Mouse (Mus musculus) midbrain, embryonic 15.5 days (tissue): ENCODE results near the gene Cd28. TPM values are rescaled to one million over a fixed set of nuclear protein-coding genes. Genes with fewer than 3 reads are reported as not detected.

Experiments
- ATAC-seq: fragments of 200-750 bp; cut with Nextera tagmentation; replicated peaks from 2 replicates; pipeline ENCODE4 v1.8.0; 2017; ENCODE audit warnings: moderate TSS enrichment
- H3K27ac ChIP-seq: fragments of 300-500 bp; sonication (generic); 2 replicates; pipeline ENCODE4 v1.5.1; 2015; ENCODE audit warnings: mild to moderate bottlenecking, inconsistent platforms
- H3K27me3 ChIP-seq: fragments of 300-500 bp; sonication (generic); replicated peaks from 2 replicates; pipeline ENCODE4 v1.6.1; 2015; ENCODE audit warnings: inconsistent platforms
- H3K36me3 ChIP-seq: fragments of 300-500 bp; sonication (generic); replicated peaks from 2 replicates; pipeline ENCODE4 v1.6.1; 2015; ENCODE audit warnings: inconsistent platforms
- H3K4me1 ChIP-seq: fragments of 300-500 bp; sonication (generic); 2 replicates; pipeline ENCODE4 v1.6.1; 2015; ENCODE audit warnings: inconsistent platforms
- H3K4me2 ChIP-seq: fragments of 300-500 bp; sonication (generic); 2 replicates; pipeline ENCODE4 v1.6.1; 2015; ENCODE audit warnings: inconsistent platforms, mild to moderate bottlenecking, moderate library complexity
- H3K4me3 ChIP-seq: fragments of 300-500 bp; sonication (generic); 2 replicates; pipeline ENCODE4 v1.5.1; 2015; ENCODE audit warnings: mild to moderate bottlenecking, inconsistent platforms
- H3K9ac ChIP-seq: fragments of 300-500 bp; sonication (generic); 2 replicates; pipeline ENCODE4 v1.6.1; 2015; ENCODE audit warnings: mild to moderate bottlenecking, inconsistent platforms
- H3K9me3 ChIP-seq: fragments of 300-500 bp; sonication (generic); 2 replicates; pipeline ENCODE4 v1.6.1; 2016; ENCODE audit warnings: inconsistent platforms
- WGBS: fragments of 180-500 bp; shearing (Covaris S2); methylation state at CpG from one replicate; pipeline ENCODE4 v1.1.7; 2015; ENCODE audit warnings: mixed read lengths; 5-methylcytosine and 5-hydroxymethylcytosine counted together
- polyA plus RNA-seq: library from polyadenylated mRNA; unstranded; fragments of >200 nt; fragmentation: Nextera tagmentation; extraction: Ambion mirVana; gene quantifications from 2 replicates; pipeline ENCODE4 v1.2.1, GENCODE M21; 2015

Gene Cd28
- polyA plus RNA-seq, 1 experiment from 2014 or later, result 0.13 TPM

DNA sequence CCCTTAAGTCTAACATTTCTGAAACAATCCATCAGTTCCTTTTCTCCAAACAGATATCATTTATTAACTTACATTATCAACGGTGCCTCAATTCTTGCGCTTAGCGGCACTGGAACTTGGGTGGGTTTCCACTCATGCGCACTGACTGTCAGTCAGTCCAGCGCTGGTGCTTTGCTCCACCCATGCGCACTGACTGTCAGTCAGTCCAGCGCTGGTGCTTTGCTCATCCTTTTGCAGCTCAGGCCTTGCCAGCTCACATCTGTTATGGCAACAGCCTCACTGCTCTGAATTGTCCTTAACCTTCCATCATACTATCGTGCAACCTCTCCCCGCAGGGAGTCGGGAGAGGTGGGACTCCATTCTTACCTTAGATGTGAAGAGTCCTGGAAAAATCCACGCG is 37.4 kb downstream of the Cd28 start:
- H3K4me1 ChIP-seq, result no peaks in the 10 kb centered on the region
- no peak overlapping the region for H3K9ac ChIP-seq
- no peak for ATAC-seq
- no peak overlapping the region for H3K27ac ChIP-seq
- 91% methylated on average over 12 of the region's 12 CpGs for WGBS
- no peaks in the 10 kb centered on the region for H3K27me3 ChIP-seq
- no peaks in the 10 kb centered on the region for H3K36me3 ChIP-seq
- H3K4me2 ChIP-seq, result no peak overlapping the region
- H3K9me3 ChIP-seq, result no peaks in the 10 kb centered on the region
- H3K4me3 ChIP-seq, result no peak overlapping the region

DNA sequence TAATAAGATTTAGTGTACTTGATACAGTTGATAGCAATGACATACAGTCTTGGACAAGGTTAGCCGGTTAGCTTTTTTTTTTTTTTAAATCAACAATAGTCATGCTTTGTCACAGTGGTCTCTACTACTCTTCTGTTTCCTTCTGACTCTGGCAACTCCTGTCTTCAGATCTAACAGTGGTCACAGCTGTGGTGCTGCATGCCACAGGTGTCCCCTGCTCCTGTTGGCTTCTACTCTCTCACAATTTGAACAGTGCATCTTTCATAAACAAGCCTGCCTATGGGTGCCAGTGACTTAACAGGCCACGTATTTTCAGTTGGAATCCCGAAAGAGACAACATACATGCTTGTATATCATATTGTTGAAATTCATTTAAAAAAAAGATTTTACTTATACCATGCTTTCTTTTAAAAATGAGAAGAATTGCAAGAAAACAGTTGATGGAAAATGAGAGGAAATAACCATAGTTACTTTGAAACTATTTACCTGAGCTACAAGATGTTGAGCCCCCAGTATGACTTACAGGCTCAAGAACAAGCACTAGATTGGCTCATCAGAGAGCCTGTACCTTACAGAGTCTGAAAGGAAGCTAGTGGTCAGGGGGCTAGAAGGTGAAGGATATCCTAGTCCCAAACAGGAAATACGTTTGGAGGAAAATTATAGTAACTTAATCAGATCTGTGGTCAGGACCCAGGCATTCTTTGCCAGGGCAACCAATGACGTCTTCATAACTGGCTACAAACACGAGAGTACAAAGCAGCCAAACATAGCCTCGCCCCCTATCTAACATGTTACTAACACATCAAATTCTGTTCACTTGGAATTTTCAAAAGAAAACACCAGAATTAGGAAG is 39.0 kb downstream of the Cd28 start:
- no peak for ATAC-seq
- H3K9me3 ChIP-seq, result no peaks in the 10 kb centered on the region

DNA sequence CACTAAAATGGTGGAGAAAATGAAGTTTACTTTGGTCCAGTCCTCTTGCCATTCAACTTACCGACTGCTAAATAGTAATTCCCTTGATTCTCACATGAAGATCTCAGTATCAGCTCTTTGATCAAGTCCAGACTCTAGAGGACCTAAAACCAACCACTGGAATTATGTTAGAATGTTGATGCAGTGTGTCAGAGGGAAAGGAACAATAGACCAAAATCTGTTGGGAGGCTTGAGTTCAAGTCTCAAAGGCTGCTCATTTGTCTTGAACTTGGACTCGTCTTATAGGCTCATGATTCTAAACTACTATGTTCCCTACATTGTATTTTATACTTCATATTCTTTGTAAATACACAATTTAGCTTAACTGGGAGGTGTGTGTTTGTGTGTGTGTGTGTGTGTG is 41.0 kb downstream of the Cd28 start:
- Histone ChIP-seq H3K9me3 (no peaks in the 10 kb centered on the region), H3K4me2 (no peak overlapping the region), H3K27me3 (no peaks in the 10 kb centered on the region), H3K36me3 (no peaks in the 10 kb centered on the region), H3K4me1 (no peaks in the 10 kb centered on the region), H3K27ac (no peak overlapping the region), H3K9ac (no peak overlapping the region), H3K4me3 (no peak overlapping the region)
- WGBS, result 92% methylated on average over 2 of the region's 2 CpGs
- no peak for ATAC-seq

More for the DNA sequence above, 39.0 kb downstream of the Cd28 start:
- no peak overlapping the region for H3K9ac ChIP-seq
- H3K4me3 ChIP-seq, result no peak overlapping the region
- no peaks in the 10 kb centered on the region for H3K36me3 ChIP-seq
- H3K4me1 ChIP-seq, result no peaks in the 10 kb centered on the region
- H3K27ac ChIP-seq, result no peak overlapping the region
- 83% methylated on average over 7 of the region's 7 CpGs for WGBS
- no peak overlapping the region for H3K4me2 ChIP-seq
- H3K27me3 ChIP-seq, result no peaks in the 10 kb centered on the region

DNA sequence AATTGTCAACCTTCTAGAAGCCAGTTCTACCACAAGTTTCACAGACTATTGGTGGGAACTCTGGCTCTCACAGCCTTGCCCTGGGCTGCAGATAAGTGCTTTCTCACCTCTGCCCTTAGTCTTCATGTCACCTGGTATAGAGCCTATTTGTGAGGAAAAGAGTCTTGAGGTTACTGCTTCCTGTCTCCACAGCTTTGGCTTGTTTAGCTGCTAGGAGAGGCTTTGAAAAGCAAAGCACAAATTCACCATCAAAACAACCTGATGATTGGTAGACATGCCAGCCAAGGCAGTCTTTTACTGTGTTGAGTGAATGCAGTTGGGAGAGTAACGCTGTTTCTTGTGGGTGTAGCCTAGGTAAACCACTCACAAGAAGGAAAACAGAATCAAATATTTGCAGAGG is 41.6 kb downstream of the Cd28 start:
- Histone ChIP-seq H3K9ac (no peak overlapping the region), H3K36me3 (no peaks in the 10 kb centered on the region), H3K4me2 (no peak overlapping the region), H3K4me3 (no peak overlapping the region), H3K27ac (no peak overlapping the region), H3K4me1 (no peaks in the 10 kb centered on the region), H3K9me3 (no peaks in the 10 kb centered on the region), H3K27me3 (no peaks in the 10 kb centered on the region)
- no peak for ATAC-seq
- 91% methylated on average over 1 of the region's 1 CpGs for WGBS

DNA sequence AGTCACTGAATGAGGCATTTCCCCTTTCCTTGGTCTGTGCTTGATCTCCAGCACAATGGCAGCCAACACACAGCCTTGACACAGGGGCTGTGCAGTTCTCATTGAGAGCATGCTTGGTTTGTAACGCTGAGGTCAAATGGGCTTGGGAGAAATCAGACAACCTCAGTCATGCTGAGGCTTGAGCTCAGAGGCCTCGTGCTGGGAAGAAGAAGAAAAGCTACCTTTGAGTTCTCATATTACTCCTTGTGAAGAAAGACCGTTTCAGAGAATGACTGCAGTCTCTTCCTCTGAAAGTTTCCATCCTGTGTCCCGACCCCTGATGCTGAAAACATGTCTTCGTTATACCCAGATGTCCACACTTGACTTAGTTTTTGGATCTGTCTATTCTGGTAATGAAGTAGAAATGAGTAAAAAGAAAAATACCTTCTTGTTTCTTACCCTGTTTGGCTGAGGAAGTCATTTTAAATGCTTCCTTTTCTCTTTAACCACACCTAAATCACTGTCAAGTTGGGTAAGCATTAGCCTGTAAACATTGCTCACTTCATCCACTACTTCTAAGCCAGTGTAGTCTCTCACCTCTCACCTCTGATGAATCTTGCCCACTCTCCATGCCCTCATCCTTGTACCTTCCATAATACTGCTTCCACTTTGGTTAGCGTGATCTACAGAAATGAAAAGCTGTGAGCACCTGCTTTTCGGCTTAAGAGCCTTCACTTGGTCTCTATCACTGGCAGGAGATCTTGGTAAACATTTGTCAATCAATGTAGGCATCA is 43.1 kb downstream of the Cd28 start:
- H3K4me2 ChIP-seq, result no peak overlapping the region
- no peaks in the 10 kb centered on the region for H3K9me3 ChIP-seq
- 67% methylated on average over 7 of the region's 7 CpGs for WGBS
- H3K4me1 ChIP-seq, result no peaks in the 10 kb centered on the region
- ATAC-seq, result no peak
- no peaks in the 10 kb centered on the region for H3K36me3 ChIP-seq
- no peak overlapping the region for H3K9ac ChIP-seq
- no peak overlapping the region for H3K27ac ChIP-seq
- no peaks in the 10 kb centered on the region for H3K27me3 ChIP-seq
- no peak overlapping the region for H3K4me3 ChIP-seq

DNA sequence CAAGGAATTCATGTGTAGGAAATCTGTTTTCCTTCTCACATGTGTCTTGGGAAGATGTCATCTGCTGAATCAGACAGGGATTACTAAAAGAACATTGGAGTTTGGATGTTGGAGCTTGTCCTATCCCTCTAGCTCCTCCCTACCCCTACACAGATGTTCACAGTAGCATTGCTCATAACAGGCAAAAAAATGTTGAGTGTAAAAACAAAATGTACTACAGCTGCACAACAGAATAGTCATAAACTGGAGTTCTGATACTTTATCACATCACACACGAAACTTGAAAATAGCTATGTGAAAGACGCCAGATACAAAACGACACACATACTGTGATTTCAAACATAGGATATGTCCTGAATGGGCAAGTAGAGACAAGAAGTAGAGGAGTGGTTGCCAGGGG is 43.9 kb downstream of the Cd28 start:
- 93% methylated on average over 3 of the region's 3 CpGs for WGBS
- Histone ChIP-seq H3K4me2 (no peak overlapping the region), H3K27me3 (no peaks in the 10 kb centered on the region), H3K9me3 (no peaks in the 10 kb centered on the region), H3K4me3 (no peak overlapping the region), H3K4me1 (no peaks in the 10 kb centered on the region), H3K27ac (no peak overlapping the region), H3K9ac (no peak overlapping the region), H3K36me3 (no peaks in the 10 kb centered on the region)
- no peak for ATAC-seq

DNA sequence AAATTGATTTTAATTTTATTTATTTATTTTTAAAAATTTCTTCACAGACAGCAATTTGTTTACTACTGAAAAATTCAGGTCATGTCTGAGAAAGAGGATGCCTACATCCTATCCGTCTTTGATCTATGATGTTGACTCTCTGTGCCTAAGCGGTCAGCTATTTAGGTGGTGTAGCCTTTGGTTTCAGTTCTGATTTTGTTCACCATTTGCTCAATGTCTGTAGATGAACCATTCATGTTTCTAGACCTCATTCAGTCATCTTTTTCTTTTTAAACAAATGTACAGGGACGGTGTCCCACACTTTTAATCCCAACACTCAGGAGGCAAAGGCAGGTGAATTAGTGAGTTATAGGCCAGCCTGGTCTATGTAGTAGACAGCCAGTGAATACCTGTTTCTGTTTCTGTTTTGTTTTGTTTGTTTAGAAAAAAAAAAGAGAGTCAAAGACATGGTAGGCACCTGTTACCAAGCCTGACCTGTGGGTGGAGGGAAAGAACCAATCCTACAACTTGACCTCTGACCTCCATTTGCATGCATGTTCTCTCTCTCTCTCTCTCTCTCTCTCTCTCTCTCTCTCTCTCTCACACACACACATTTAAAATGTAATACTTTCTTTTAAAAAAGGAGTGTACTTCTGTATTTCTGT is 45.0 kb downstream of the Cd28 start:
- H3K36me3 ChIP-seq, result no peaks in the 10 kb centered on the region
- H3K4me3 ChIP-seq, result no peak overlapping the region
- H3K4me1 ChIP-seq, result no peaks in the 10 kb centered on the region
- no peak overlapping the region for H3K9ac ChIP-seq
- H3K4me2 ChIP-seq, result no peak overlapping the region
- H3K9me3 ChIP-seq, result no peaks in the 10 kb centered on the region
- H3K27ac ChIP-seq, result no peak overlapping the region
- H3K27me3 ChIP-seq, result no peaks in the 10 kb centered on the region
- 93% methylated on average over 3 of the region's 3 CpGs for WGBS
- ATAC-seq, result no peak

DNA sequence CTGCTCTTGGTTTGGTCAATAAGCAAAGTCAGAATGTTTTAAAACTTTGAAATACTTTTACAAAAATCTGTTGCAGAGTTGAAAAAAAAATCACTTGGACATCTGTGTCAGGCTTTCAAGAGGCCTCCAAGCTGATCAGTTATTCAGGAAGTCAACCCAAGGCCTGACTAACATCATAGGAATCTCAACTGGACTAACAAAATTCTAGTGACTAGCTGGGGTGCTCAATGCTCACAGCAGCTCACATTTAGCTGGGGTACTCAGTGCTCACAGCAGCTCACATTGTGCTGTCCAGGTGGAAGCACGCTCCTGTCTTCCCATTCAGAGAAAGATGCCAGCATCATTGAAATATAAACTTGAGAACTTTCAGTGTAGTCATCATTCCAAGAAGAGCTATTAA is 45.9 kb downstream of the Cd28 start:
- Histone ChIP-seq H3K9ac (no peak overlapping the region), H3K4me2 (no peak overlapping the region), H3K27ac (no peak overlapping the region), H3K9me3 (no peaks in the 10 kb centered on the region), H3K27me3 (no peaks in the 10 kb centered on the region), H3K36me3 (no peaks in the 10 kb centered on the region), H3K4me1 (no peaks in the 10 kb centered on the region), H3K4me3 (no peak overlapping the region)
- WGBS, result 91% methylated on average over 1 of the region's 1 CpGs
- ATAC-seq, result no peak

DNA sequence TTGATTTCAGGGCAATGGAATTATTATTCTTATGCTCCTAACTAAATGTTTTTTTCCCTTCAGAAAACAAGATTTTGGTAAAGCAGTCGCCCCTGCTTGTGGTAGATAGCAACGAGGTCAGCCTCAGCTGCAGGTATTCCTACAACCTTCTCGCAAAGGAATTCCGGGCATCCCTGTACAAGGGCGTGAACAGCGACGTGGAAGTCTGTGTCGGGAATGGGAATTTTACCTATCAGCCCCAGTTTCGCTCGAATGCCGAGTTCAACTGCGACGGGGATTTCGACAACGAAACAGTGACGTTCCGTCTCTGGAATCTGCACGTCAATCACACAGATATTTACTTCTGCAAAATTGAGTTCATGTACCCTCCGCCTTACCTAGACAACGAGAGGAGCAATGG is 46.3 kb downstream of the Cd28 start:
- H3K4me3 ChIP-seq, result no peak overlapping the region

DNA sequence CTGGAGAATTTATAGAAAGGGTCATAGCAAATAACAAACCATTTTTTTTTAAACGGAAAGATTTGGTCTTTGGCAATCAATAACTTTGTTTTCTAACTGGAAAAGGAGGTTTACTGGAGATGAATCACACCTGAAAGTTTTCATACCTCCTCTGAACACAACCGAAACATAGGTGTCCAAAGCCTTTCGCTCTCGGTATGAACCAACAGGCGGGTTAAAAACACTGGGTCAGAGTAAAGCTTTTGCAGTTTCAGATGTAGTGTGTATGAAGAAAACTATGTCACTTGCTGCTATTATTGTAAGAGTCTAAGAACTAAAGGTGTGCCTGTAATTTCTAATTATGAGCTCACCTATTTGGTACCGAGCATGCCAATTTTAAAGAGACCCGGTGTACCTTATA is 55.2 kb downstream of the Cd28 start:
- ATAC-seq, result no peak
- Histone ChIP-seq H3K4me3 (no peak overlapping the region), H3K27me3 (no peaks in the 10 kb centered on the region), H3K27ac (no peak overlapping the region), H3K4me2 (no peak overlapping the region), H3K36me3 (no peaks in the 10 kb centered on the region), H3K4me1 (no peaks in the 10 kb centered on the region), H3K9ac (no peak overlapping the region), H3K9me3 (no peaks in the 10 kb centered on the region)
- WGBS, result 94% methylated on average over 7 of the region's 7 CpGs

More for the DNA sequence above, 46.3 kb downstream of the Cd28 start:
- H3K9me3 ChIP-seq, result no peaks in the 10 kb centered on the region
- no peak overlapping the region for H3K4me2 ChIP-seq
- H3K27me3 ChIP-seq, result no peaks in the 10 kb centered on the region
- 95% methylated on average over 20 of the region's 20 CpGs for WGBS
- no peak for ATAC-seq
- no peak overlapping the region for H3K27ac ChIP-seq
- H3K9ac ChIP-seq, result no peak overlapping the region
- H3K36me3 ChIP-seq, result no peaks in the 10 kb centered on the region
- H3K4me1 ChIP-seq, result no peaks in the 10 kb centered on the region

DNA sequence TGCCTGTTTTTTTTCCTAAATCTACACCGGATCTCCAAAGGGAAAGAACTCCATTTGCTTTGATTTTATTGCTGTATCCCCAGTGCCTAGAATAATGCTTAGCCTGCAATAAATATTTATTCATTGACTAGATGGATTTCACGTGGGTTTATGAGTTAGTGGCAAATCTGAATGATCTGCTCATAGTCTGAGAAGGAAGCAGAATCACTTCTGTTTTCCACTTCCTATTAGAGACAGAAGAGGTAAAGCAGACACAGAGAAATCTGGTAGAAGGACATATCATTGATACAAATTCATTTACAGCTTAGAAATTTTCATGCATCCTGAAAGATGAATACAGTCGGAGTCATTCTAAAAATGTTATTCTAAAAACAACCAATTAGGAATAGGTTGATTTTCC is 56.6 kb downstream of the Cd28 start:
- H3K4me1 ChIP-seq, result no peaks in the 10 kb centered on the region
- H3K4me3 ChIP-seq, result no peak overlapping the region
- H3K9ac ChIP-seq, result no peak overlapping the region
- ATAC-seq, result no peak
- 79% methylated on average over 3 of the region's 3 CpGs for WGBS
- no peak overlapping the region for H3K27ac ChIP-seq
- H3K4me2 ChIP-seq, result no peak overlapping the region
- no peaks in the 10 kb centered on the region for H3K36me3 ChIP-seq
- no peaks in the 10 kb centered on the region for H3K9me3 ChIP-seq
- H3K27me3 ChIP-seq, result no peaks in the 10 kb centered on the region

DNA sequence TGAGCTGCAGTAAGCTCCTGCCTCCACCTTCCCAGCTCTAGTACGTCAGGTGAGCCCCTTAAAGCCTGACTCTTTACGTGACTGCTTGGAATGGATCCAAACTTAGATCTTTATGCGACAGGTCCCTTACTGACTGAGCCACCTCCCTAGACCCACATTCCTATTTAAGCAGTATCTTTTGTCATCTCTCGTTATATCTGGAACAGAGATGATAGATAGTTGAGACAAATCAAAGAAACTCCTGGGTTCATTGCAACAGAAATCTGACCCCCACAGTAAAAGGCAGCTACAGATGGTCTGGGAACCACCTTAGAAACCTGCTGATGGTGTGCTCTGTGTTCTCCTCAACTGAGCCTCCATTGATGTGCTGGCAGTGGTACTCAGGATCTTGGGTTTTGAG is 59.6 kb downstream of the Cd28 start:
- no peaks in the 10 kb centered on the region for H3K9me3 ChIP-seq
- H3K9ac ChIP-seq, result no peak overlapping the region
- H3K4me2 ChIP-seq, result no peak overlapping the region
- no peaks in the 10 kb centered on the region for H3K4me1 ChIP-seq
- H3K27ac ChIP-seq, result no peak overlapping the region
- no peaks in the 10 kb centered on the region for H3K36me3 ChIP-seq
- ATAC-seq, result no peak
- H3K4me3 ChIP-seq, result no peak overlapping the region
- WGBS, result 84% methylated on average over 4 of the region's 4 CpGs
- no peaks in the 10 kb centered on the region for H3K27me3 ChIP-seq
